Mouse (Mus musculus): Measurements from ENCODE around the gene Gm8947.
"Not testable (repeated sequence)": the region's sequence is repeated elsewhere in the genome, so short reads cannot be mapped to it uniquely, and the experiment has no call there.

Gm8947 gene

DNA sequence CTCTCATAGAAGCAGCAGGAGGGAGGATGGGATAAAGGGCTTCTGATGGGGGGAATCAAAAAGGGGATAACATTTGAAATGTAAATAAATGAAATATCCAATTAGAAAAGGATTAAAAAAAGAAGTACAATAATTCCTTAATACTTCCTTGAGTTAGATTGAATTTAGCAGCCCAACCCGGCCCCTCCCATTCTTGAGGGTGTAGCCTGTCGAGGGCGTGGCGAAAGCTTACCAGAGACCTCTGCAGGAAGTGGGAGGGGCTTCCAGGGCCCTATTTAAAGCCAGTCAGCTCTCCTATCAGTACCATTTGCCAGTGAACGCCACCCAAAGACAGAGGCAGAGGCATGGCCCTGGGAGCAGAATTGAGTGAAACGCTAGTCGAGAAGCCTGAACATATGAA is 9.9 kb upstream of the Gm8947 start, which contains the start of gene Gm47985:
Gene Gm47985 (plus strand): TSS at position 272 of the 400 bp plus-strand sequence.
- not testable (repeated sequence) for DNase-seq

DNA sequence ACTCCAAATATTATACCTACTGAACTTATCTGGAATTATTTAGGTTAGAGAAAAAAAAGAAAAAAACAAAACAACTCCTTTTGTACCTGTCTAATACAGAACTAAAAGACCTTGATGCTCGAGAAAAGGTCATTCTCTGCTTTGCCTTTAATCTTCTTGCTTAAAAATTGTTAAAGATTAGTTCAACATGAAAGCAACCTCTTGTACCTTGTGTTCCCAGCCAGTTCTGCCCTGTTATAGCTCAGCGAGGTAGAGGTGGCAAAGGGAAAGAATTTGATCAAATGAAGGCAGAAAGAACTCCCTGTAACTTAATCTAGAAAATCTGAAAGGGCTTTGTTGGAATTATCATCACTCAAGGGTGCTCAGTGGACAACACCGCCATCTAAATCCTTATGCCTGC is 6.0 kb upstream of the Gm8947 start:
- DNase-seq = not testable (repeated sequence)

DNA sequence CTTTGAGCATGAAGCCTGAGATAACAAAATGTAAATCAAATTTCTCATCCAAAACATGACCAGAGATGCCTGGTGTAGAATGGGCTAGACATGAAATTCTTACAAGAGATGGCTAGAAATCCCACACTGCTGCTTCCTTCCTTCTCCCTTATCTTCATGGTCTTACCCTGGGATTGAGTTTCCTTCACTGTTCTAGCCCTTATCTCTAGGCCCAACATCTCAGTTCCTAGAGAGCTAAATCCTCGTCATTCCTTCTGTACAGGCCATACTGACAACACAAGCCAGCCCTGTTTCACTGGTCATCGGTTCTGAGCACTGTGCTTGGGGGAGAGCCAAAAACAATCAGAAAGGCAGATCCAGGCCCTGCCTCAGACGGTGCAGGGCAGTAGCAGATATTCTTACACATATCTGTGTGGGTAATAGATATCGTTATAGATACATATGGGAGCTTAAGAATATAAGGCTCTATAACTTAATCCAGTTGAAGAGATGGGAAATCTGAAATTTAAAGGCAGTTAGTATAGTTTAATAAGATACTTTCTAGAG is 5.2 kb upstream of the Gm8947 start:
- not testable (repeated sequence) for DNase-seq

DNA sequence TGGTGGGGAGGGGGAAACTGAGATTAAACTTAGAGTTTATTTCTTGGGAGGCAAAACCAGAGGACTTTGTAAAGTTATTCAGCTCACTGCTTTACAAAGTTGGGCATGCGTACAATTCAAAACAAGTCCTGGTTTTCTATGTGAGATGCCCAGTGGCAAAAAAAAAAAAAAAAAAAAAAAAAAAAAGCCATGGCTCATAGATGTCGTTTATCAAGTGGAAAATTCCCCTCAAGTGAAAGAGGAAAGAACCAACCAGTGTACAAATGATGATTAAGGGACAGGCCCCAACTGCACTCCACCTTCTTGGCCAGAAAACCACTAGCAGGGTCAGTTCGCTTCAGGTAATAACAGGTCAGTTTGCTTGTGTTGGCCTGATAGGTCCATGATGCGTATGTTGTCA is 3.7 kb upstream of the Gm8947 start:
- no peak for DNase-seq

DNA sequence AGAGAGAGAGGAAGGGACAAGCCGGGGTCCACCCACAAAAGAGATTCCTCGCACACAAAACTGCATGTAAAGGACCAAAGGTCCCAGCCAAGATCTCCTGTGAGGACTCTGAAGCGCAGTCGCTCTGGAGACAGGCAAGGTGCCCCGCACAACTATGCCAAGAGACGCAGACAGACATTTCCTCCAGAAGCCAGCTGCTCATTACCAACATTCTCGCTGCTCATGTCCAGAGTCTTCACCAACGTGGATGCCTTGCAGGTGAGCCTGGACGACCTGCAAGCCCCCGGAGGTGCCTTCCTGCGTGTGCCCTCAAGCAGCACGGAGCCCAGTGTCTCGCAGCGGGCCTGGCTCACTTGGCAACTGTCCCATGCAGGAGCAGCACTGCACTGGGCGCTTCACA is 563 bp downstream of the Gm8947 start:
- DNase-seq = not testable (repeated sequence)

DNA sequence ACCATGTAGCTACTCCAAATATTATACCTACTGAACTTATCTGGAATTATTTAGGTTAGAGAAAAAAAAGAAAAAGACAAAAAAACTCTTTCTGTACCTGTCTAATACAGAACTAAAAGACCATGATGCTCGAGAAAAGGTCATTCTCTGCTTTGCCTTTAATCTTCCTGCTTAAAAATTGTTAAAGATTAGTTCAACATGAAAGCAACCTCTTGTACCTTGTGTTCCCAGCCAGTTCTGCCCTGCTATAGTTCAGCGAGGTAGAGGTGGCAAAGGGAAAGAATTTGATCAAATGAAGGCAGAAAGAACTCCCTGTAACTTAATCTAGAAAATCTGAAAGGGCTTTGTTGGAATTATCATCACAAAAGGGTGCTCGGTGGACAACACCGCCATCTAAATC is 3.8 kb downstream of the Gm8947 start:
- not testable (repeated sequence) for DNase-seq

DNA sequence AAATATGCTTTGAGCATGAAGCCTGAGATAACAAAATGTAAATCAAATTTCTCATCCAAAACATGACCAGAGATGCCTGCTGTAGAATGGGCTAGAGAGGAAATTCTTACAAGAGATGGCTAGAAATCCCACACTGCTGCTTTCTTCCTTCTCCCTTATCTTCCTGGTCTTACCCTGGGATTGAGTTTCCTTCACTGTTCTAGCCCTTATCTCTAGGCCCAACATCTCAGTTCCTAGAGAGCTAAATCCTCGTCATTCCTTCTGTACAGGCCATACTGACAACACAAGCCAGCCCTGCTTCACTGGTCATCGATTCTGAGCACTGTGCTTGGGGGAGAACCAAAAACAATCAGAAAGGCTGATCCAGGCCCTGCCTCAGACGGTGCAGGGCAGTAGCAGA is 4.5 kb downstream of the Gm8947 start:
- DNase-seq = not testable (repeated sequence)

DNA sequence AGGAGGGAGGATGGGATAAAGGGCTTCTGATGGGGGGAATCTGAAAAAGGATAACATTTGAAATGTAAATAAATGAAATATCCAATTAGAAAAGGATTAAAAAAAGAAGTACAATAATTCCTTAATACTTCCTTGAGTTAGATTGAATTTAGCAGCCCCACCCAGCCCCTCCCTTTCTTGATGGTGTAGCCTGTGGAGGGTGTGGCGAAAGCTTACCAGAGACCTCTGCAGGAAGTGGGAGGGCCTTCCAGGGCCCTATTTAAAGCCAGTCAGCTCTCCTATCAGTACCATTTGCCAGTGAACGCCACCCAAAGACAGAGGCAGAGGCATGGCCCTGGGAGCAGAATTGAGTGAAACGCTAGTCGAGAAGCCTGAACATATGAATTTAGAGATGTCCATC is 5.9 kb downstream of the Gm8947 start, which contains the start of gene Gm47995:
Gene Gm47995 (plus strand): TSS at position 329 of the 400 bp plus-strand sequence.
- DNase-seq = not testable (repeated sequence)

DNA sequence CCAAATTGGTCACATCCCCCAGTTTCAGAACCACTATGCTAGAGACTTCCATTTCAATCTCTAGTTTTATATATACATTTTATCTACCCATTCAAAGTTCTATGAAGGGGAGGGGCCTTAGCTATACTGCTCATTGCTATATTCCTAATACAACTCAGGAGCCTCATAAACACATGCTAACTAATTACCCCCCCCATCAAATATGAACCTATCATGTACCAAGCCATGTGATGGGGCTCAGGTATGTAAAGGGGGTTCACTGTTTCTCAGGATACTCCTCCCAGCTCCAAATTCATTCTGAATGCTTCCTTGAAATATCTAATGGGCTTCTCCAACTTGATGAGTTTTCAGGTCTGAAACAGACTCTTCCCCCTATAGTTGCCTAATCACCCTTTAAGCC is 8.4 kb downstream of the Gm8947 start:
- not testable (repeated sequence) for DNase-seq

DNA sequence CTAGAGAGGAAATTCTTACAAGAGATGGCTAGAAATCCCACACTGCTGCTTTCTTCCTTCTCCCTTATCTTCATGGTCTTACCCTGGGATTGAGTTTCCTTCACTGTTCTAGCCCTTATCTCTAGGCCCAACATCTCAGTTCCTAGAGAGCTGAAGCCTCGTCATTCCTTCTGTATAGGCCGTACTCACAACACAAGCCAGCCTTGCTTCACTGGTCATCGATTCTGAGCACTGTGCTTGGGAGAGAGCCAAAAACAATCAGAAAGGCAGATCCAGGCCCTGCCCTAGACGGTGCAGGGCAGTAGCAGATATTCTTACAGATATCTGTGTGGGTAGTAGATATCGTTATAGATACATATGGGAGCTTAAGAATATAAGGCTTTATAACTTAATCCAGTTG is 10.6 kb downstream of the Gm8947 start:
- not testable (repeated sequence) for DNase-seq

DNA sequence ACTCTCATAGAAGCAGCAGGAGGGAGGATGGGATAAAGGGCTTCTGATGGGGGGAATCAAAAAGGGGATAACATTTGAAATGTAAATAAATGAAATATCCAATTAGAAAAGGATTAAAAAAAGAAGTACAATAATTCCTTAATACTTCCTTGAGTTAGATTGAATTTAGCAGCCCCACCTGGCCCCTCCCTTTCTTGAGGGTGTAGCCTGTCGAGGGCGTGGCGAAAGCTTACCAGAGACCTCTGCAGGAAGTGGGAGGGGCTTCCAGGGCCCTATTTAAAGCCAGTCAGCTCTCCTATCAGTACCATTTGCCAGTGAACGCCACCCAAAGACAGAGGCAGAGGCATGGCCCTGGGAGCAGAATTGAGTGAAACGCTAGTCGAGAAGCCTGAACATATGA is 11.6 kb downstream of the Gm8947 start, which contains the start of gene 3110040M04Rik:
Gene 3110040M04Rik (plus strand): TSS at position 304 of the 400 bp plus-strand sequence.
- DNase-seq = not testable (repeated sequence)

DNA sequence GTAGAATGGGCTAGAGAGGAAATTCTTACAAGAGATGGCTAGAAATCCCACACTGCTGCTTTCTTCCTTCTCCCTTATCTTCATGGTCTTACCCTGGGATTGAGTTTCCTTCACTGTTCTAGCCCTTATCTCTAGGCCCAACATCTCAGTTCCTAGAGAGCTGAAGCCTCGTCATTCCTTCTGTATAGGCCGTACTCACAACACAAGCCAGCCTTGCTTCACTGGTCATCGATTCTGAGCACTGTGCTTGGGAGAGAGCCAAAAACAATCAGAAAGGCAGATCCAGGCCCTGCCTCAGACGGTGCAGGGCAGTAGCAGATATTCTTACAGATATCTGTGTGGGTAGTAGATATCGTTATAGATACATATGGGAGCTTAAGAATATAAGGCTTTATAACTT is 16.3 kb downstream of the Gm8947 start:
- DNase-seq = not testable (repeated sequence)

DNA sequence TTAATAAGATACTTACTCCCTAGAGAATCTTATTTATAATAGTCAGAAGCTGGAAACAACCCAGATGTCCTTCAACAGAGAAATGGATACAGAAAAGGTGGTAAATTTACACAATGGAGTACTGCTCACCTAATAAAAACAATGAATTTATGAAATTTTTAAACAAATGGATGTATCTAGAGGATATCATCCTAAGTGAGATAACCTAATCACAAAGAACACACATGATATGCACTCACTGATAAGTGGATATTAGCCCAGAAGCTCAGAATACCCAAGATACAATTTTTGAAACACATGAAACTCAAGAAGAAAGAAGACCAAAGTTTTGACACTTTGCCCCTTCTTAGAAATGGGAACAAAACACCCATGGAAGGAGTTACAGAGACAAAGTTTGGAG is 16.8 kb downstream of the Gm8947 start:
- DNase-seq = not testable (repeated sequence)

DNA sequence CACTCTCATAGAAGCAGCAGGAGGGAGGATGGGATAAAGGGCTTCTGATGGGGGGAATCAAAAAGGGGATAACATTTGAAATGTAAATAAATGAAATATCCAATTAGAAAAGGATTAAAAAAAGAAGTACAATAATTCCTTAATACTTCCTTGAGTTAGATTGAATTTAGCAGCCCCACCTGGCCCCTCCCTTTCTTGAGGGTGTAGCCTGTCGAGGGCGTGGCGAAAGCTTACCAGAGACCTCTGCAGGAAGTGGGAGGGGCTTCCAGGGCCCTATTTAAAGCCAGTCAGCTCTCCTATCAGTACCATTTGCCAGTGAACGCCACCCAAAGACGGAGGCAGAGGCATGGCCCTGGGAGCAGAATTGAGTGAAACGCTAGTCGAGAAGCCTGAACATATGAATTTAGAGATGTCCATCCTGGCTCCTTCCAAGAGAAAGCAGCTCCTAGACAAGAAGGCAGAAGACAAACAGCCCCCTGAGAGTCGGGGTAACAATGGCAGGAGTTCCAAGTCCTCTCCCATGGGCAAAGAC is 17.7 kb downstream of the Gm8947 start, which contains the start of gene Gm47996:
Gene Gm47996 (plus strand): TSS at position 308 of the 532 bp plus-strand sequence.
- DNase-seq = not testable (repeated sequence)

DNA sequence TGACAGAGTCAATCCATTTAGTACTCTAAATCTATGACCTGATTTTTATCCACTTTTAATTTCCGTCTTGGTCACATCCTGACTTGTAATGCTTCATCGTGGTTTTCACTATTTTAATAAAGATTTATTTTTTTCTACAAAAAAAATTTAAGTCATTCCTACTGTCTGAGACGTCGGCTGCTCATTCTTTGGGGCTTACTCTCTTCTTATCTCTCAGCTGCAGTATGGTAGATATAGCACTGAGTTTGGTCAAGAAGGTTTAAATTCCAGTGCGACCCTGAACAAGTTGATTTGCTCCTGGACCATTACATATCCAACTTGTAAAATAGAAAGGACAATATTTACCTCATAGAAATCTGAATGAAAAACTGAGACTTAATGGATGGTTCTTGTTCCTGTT is 19.5 kb downstream of the Gm8947 start:
- not testable (repeated sequence) for DNase-seq

DNA sequence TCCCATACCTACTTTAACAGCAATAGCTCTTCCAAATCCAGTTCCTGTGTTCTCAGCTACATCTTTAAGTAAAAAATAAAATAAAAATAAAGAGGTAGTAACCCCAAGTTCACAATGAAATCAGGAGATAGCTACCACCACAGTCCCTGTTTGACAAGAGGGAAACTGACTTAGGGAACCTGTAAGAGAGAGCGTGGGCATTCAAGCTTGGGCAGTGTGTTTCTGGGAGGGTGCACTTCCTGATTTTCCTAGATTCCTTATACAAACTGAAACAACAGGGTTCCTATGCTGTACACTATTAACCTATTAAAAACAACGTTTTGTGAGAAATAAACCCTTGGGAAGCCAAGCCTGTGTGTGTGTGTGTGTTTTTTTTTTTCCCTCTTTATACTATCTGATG is 22.7 kb downstream of the Gm8947 start:
- DNase-seq = no peak

DNA sequence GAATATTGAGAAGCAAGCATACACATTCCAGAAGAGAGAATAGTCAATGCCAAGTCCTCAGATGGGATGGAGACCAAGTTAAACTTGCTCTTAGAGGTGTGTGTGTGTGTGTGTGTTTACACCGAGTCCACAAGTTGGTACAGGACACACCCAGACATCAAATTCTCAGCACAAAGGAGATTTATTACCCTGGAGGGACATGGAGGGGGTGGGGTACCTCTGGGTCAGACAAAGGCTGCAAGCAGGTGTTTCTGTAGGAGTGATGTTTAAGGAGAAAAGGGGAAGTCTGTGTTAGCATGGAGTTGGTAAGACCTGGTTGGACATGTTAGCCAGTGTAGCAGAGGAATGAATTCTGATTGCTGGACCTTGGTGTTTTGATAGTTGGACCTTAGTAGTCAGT is 23.8 kb downstream of the Gm8947 start:
- no peak for DNase-seq

DNA sequence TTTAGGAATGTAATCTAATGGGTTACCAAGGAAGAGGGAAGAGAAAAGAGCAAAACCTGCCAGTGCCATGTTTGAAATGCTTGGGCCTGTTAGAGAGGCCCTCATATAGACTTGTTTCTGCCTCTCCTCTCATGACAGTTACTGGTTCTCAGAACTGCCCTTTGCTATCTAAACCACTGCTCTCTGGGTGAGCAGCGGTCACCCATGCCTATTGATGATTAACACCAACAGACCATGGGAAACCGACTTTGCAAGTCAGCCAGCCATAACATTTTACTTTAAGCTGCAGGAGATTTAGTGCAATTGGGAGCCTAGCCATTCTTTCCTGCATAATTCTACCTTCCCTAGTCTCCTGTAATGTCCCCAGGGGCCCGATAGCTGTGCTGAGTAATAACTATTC is 24.2 kb downstream of the Gm8947 start:
- DNase-seq = peak; percentile 84

DNA sequence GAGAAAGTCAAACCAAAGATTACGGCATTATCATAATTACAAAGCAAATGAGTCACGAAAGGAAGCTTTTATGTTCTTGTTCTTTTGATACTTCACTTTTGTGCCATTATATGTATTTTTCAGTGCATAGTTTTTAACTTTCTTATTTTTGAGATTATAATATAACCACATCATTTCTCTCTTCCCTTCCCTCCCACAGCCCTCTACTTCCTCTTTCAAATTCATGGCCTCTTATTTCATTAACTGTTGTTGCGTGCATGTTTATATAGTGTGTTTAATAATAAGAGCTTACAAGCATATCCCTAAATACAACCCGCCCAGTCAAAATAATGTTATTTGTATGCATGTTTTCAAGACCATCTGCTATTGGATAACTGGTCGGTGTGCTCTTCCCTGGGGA is 26.9 kb downstream of the Gm8947 start:
- no peak for DNase-seq

DNA sequence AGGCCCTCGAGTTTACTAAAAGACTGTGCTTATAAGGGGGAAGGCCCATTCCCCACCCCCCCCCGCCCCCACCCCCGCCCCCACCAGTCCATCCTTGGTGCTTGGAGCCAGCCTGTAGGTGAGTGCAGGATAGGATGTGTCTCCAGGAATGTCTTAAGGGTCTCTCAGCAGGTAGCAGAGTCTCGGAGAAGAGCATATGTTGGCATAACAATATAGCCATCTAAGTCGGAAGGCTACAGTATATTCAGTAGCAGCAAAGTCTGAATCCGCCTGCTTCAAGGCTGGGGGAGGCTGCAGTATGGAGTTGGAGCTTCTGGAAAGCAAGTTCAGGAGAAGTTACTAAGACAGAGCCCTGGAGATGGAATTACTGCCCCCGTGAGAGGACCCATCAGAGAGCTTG is 27.9 kb downstream of the Gm8947 start:
- DNase-seq = no peak

DNA sequence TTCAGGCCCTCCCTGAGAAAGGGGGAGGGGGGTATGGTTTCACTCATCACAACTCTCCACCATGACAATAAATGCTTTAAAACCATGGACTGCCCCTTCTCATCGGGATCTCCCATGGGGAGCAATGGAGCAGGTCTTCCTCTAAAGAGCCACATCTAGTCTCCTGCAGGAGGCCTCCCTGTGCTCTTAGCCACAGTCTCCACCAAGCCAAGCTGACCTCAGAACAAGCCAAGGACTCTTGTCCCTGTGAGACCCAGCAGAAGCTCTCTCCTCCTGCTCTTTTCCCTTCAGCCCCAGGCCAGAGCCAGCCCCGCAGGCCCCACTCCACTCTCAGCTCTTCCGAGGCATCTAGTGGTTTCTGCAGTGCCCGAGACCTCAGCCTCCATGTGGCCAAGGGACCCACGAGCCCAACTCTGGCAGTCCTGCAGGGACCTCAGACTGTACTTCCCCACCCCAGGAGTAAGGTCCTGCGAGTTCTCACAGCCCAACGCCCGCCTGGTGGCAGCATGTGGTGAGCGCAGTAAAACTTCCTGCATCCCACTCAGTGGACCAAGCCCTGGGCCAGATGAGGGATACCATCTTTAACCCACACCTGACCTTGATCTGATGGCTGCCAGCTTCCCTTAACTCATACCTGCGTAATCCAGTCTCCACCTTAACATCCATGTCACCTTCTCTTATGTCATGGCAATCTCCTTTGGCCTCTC is 30.5 kb downstream of the Gm8947 start:
- no peak for DNase-seq

DNA sequence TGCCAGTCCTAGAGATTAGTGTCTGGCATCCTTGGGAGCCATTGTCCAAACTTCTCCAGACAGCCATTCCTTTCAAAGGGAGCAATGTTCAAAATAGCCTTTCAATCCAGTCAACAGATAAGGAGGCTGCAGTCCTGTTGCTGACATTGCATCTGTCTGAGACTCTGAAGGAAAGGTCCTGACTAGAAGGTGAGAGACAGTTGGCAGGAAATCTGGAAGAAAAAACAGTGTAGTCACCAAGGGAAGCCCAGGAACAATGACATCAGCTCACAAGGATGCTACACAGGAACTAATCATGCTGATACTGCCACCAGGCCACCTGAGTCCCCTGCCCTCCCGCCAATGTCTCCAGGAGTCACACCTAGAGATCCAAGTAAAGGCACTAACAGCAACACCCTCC is 31.2 kb downstream of the Gm8947 start:
- DNase-seq = no peak

DNA sequence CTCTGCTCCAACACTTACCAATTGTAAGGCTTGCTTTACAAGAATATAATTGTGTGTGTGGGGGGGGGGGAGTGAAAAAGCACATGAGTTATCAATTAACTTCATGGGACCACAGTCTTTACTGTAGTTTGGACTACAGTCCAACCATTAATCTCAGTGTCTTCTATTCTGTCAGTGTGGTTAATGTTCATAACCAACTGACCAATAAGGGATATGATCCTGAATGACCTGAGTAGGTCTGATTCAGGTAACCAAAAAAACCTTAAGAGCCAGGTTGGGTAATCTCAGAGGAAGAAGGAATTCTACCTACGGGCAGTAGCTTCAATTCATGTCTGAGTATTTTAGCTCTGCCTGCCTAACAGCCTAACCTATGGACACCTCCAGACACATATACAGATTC is 32.4 kb downstream of the Gm8947 start:
- DNase-seq = no peak

DNA sequence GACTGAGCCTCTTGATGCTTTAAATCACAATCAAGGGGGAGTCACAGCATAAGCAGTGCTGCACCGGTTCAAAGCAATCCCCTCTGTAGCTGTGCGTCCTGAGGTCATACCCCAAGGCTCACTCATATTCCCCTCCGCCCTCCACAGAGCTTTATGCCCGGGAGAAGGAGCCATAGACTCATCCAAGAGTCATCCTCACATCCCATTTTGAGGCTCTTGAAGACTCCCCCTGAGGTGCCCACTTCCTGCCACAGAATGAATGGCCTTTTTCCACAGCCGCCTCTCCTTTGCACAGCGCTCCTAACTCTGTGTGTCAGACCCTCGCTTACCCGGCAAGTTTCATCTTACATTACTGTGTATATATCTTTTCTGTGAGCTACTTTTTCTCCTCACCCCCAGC is 35.3 kb downstream of the Gm8947 start:
- DNase-seq = no peak

All from kidney, adult 11 months (tissue).